Mouse (Mus musculus) liver, embryonic 16.5 days (tissue): ENCODE data around the gene Col13a1. TPM values are rescaled to one million over a fixed set of nuclear protein-coding genes. Genes with fewer than 3 reads are reported as not detected.

Source experiments
- ATAC-seq: fragments of 200-750 bp; cut with Nextera tagmentation; 2 replicates; pipeline ENCODE4 v1.8.0; 2017; ENCODE audit warnings: low read depth, mild to moderate bottlenecking, moderate number of reproducible peaks, moderate library complexity
- H3K27ac ChIP-seq: fragments of 300-500 bp; sonication (generic); 2 replicates; pipeline ENCODE4 v1.5.1; 2014; ENCODE audit warnings: mild to moderate bottlenecking, low read length
- H3K27me3 ChIP-seq: fragments of 300-500 bp; sonication (generic); 2 replicates; pipeline ENCODE4 v1.6.1; 2014; ENCODE audit warnings: low read depth, low read length, mixed read lengths; ENCODE audit not compliant: control insufficient read depth, insufficient read depth
- H3K36me3 ChIP-seq: fragments of 300-500 bp; sonication (generic); 2 replicates; pipeline ENCODE4 v1.6.1; 2014; ENCODE audit warnings: mild to moderate bottlenecking; ENCODE audit not compliant: control insufficient read depth, insufficient read depth
- H3K4me1 ChIP-seq: fragments of 300-500 bp; sonication (generic); 2 replicates; pipeline ENCODE4 v1.6.1; 2014; ENCODE audit warnings: low read depth, low read length, mixed read lengths; ENCODE audit not compliant: control insufficient read depth
- H3K4me2 ChIP-seq: fragments of 300-500 bp; sonication (generic); 2 replicates; pipeline ENCODE4 v1.6.1; 2014; ENCODE audit warnings: low read depth, low read length, mixed read lengths
- H3K4me3 ChIP-seq: fragments of 300-500 bp; sonication (generic); 2 replicates; pipeline ENCODE4 v1.5.1; 2014; ENCODE audit warnings: low read depth, mild to moderate bottlenecking, low read length
- H3K9ac ChIP-seq: fragments of 300-500 bp; sonication (generic); 2 replicates; pipeline ENCODE4 v1.6.1; 2014; ENCODE audit warnings: low read depth, low read length
- H3K9me3 ChIP-seq: fragments of 300-500 bp; sonication (generic); replicated peaks from 2 replicates; pipeline ENCODE4 v1.6.1; 2016; ENCODE audit warnings: low read length; ENCODE audit not compliant: control insufficient read depth
- WGBS: fragments of 180-500 bp; shearing (Covaris S2); extraction: QIAGEN DNeasy Blood & Tissue Kit; methylation state at CpG from one replicate; pipeline ENCODE4 v1.1.7; 2014; ENCODE audit not compliant: insufficient replicate concordance; 5-methylcytosine and 5-hydroxymethylcytosine counted together
- polyA plus RNA-seq: library from polyadenylated mRNA; unstranded; fragments of >200 nt; fragmentation: Nextera tagmentation; extraction: Ambion mirVana; gene quantifications from 2 replicates; pipeline ENCODE4 v1.2.1, GENCODE M21; 2015

Gene Col13a1
- polyA plus RNA-seq, 1 experiment from 2014 or later: 0.91 TPM

DNA sequence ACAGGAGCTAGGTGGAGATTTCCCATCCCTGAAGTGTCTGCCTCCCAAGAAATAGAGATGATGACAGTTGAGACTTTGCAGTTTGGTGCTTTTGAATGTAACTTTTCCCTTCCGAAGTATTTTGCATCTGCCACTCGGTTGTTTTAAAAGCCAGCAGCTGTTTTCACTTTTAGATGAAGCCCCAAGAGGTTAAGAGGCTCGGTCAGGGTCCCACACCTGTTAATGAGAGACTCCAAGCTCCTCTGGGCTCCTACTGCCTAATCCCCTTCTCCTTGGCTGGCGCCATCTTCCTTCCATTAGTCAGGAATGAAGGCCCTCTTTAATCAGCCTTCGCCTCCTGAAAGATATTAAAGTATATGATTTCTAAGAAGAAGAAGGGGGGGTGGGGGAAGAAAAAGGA lies 153.4 kb downstream of the Col13a1 start:
- no peak overlapping the region for H3K4me3 ChIP-seq
- no peak overlapping the region for H3K27ac ChIP-seq
- H3K4me2 ChIP-seq: no peak overlapping the region
- no peaks in the 10 kb centered on the region for H3K9me3 ChIP-seq
- ATAC-seq: no peak
- no peak overlapping the region for H3K9ac ChIP-seq
- H3K27me3 ChIP-seq: no peaks in the 10 kb centered on the region
- no peaks in the 10 kb centered on the region for H3K36me3 ChIP-seq
- 42% methylated on average over 5 of the region's 5 CpGs for WGBS
- no peaks in the 10 kb centered on the region for H3K4me1 ChIP-seq

DNA sequence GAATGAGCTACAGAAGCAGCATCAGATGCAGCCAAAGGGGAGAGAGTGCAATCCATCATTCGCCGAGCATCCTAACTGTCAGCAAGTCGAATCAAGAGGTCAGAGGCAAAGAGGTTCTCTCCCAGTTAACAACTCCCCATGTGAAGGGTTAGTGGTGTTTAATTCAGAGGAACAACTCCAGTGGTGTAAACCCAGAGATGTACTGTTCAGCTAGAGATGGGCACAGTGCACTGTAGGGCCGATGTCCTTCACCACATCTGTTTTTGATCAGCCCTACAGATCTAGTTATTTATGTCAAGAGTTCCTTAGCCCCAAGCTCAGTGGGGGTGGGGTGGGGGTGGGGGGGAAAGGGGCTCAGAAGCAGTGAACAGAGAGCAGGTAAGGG lies 155.2 kb downstream of the Col13a1 start:
- H3K36me3 ChIP-seq: no peaks in the 10 kb centered on the region
- H3K27me3 ChIP-seq: no peaks in the 10 kb centered on the region
- no peak overlapping the region for H3K27ac ChIP-seq
- no peaks in the 10 kb centered on the region for H3K4me1 ChIP-seq
- no peak overlapping the region for H3K4me2 ChIP-seq
- WGBS: 60% methylated on average over 4 of the region's 4 CpGs
- ATAC-seq: no peak
- no peak overlapping the region for H3K9ac ChIP-seq
- no peak overlapping the region for H3K4me3 ChIP-seq
- no peaks in the 10 kb centered on the region for H3K9me3 ChIP-seq

DNA sequence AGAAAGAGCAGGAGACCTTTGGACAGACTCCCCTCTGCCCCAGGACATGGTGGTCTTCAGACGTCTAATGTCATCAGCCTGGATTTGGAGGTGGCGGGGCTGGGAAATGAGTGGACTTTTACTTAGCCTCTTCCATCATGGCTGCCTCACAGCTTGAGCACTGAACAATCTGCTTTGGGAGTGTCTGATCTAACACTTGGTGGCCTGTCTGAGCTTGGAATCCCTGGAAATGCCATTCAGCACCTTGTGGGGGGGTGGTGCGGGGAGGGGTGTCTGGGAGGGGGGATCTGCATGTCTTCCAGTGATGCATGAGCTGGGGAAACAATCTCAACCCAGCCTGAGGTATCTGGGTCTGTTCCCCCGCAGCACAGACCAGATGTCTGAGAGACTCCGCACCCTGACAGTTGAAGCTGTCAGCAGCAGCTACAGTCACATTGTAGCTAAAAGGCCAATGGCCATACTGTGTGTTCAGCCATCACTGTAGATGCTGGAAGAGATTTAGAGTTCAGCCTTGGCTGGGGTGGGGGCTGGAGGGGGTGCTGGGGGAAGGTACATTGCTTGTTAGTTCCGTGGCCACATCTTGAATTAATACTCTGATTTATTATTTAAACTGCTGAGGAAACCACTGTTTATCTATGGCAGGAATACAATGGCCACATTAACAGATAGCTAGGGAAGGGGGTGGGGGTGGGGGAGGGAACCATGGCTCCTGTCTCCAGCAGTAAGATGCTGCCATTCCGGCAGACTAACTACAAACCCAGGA lies 155.8 kb downstream of the Col13a1 start:
- Histone ChIP-seq H3K9me3 (no peaks in the 10 kb centered on the region), H3K4me2 (no peak overlapping the region), H3K27me3 (no peaks in the 10 kb centered on the region), H3K4me3 (no peak overlapping the region), H3K36me3 (no peaks in the 10 kb centered on the region), H3K27ac (no peak overlapping the region), H3K9ac (no peak overlapping the region), H3K4me1 (no peaks in the 10 kb centered on the region)
- WGBS: 52% methylated on average over 7 of the region's 7 CpGs
- ATAC-seq: no peak

DNA sequence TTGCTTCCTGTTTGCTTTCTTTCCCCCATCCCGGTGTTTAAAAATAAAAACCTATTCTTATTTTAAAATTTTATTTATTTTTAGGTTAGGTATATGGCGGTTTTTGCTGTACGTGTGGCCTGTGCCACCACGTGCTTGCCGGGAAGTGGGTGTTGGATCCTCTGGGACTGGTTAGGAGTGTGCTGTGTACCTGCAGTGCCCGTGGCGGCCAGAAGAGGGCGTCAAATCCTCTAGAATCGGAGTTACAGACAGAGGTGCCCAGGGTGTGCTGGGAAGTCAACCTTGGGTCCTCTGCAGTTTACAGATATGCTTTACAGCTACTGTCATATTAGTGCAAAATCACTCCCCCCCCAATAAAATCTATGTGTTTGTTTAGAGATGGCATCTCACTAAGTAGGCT lies 158.9 kb downstream of the Col13a1 start:
- Histone ChIP-seq H3K9me3 (no peaks in the 10 kb centered on the region), H3K27ac (no peak overlapping the region), H3K4me1 (no peaks in the 10 kb centered on the region), H3K4me2 (no peak overlapping the region), H3K27me3 (no peaks in the 10 kb centered on the region), H3K36me3 (no peaks in the 10 kb centered on the region), H3K9ac (no peak overlapping the region), H3K4me3 (no peak overlapping the region)
- ATAC-seq: no peak
- 41% methylated on average over 9 of the region's 9 CpGs for WGBS

DNA sequence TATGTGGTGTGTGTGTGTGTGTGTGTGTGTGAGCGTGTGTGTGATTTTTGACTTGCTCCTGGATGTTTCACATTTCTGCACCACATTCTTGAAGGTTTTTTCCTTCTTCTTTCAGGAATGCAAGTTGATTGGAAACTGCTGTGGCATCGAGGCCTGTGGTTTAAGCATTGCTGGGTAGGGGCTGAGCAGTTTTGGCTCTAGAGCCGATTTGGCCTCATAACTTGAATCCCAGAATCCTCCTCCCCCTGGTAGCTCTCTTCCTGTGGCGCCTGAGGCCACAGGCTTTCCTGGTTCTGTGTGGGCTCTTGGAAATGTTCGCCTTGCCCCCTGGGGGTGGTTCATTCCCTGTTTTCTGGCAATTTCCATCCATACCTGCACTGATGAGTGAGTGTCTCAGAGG lies 166.9 kb downstream of the Col13a1 start:
- Histone ChIP-seq H3K9ac (no peak overlapping the region), H3K4me1 (no peaks in the 10 kb centered on the region), H3K9me3 (no peaks in the 10 kb centered on the region), H3K4me2 (no peak overlapping the region), H3K27ac (no peak overlapping the region), H3K4me3 (no peak overlapping the region), H3K36me3 (no peaks in the 10 kb centered on the region), H3K27me3 (no peaks in the 10 kb centered on the region)
- WGBS: 47% methylated on average over 5 of the region's 5 CpGs
- ATAC-seq: no peak

DNA sequence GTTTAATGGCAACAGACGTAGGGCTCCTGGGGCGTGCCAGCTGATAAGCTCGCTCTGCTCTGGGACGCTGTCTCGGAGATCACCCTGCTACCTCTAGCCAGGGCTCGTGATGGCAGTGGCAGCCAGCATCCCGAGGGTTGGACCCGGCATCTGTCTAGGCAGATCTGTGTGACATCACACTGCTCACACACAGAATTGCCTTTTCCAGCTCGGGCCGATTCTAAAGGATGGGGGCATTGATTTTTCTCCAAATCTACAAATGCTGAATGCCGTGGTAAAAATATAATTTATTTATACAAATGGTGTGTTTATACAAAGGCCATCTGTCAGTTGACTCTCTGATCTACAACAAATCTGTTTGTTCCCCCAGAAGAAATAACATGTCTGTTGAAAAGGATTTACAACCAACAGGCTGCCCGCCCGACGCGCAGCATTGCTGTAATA lies 180.8 kb downstream of the Col13a1 start:
- no peak overlapping the region for H3K4me2 ChIP-seq

DNA sequence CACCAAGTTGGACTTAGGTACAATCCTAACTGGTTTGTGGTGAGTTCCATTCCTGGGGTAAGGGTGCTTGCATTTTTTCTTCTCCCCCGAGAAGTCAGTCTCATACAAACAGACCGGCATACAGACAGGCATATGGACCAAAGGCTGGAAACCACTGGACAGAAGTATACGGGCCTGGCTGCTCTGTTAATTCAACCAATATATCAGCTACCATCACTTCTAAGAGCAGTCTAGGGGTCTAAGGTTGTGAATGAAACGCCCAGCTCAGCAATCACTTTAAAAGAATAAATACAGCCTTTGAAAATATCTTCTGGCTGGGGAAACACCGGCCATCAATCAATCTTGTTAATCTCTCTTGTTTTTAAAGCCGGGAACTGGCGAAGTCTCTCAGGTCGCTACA lies 183.4 kb downstream of the Col13a1 start:
- Histone ChIP-seq H3K27me3 (no peaks in the 10 kb centered on the region), H3K4me2 (no peak overlapping the region), H3K9me3 (no peaks in the 10 kb centered on the region), H3K36me3 (no peaks in the 10 kb centered on the region), H3K4me1 (no peaks in the 10 kb centered on the region), H3K4me3 (no peak overlapping the region), H3K27ac (no peak overlapping the region), H3K9ac (no peak overlapping the region)
- 32% methylated on average over 8 of the region's 8 CpGs for WGBS
- ATAC-seq: no peak

More for the DNA sequence above, 180.8 kb downstream of the Col13a1 start:
- Histone ChIP-seq H3K9ac (no peak overlapping the region), H3K9me3 (no peaks in the 10 kb centered on the region), H3K4me1 (no peaks in the 10 kb centered on the region), H3K27ac (no peak overlapping the region), H3K4me3 (no peak overlapping the region), H3K27me3 (no peaks in the 10 kb centered on the region), H3K36me3 (no peaks in the 10 kb centered on the region)
- no peak for ATAC-seq
- 74% methylated on average over 15 of the region's 15 CpGs for WGBS

DNA sequence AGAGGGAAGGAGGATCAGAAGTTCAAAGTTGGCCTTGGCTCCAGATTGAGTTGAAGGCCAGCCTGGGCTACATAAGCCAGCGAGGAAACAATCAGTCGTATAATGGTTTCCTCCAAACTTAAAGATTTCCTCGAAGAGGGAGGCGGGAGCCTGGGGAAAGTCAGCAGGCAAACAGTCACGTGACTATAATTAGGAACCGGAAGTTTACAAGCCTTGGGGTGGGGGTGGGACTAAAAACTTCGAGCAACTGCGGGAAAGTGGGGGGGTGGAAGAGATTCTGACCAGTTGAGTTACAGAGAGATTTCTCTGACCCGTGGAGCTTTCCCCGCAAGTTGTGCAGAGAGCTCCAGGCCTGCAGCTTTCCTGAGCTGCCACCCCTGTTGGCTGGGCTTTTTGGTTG lies 183.9 kb downstream of the Col13a1 start:
- H3K36me3 ChIP-seq: no peaks in the 10 kb centered on the region
- no peak overlapping the region for H3K4me3 ChIP-seq
- H3K4me2 ChIP-seq: no peak overlapping the region
- no peaks in the 10 kb centered on the region for H3K4me1 ChIP-seq
- no peak overlapping the region for H3K27ac ChIP-seq
- H3K9me3 ChIP-seq: no peaks in the 10 kb centered on the region
- no peak overlapping the region for H3K9ac ChIP-seq
- WGBS: 34% methylated on average over 10 of the region's 10 CpGs
- H3K27me3 ChIP-seq: no peaks in the 10 kb centered on the region
- ATAC-seq: no peak

DNA sequence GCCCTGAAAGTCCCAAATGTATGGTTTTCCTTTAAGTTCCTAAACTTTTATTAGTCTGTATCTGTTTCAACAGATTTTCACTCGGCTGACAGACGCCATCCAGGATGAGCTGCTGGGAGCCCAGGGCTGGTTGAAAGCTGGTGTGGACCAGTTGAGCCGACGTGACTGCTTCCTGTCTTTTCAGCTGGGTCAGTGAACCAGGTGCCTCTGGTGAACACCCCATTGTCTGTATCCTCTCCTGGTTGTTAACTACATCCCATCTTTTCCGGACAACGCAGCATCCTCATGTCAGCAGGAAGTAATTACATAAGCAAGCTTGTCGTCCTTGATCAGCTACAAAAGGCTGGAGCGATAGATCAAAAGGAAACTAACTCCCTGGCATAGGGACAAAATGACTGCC lies 185.9 kb downstream of the Col13a1 start:
- Histone ChIP-seq H3K9me3 (no peaks in the 10 kb centered on the region), H3K27me3 (no peaks in the 10 kb centered on the region), H3K36me3 (no peaks in the 10 kb centered on the region), H3K27ac (no peak overlapping the region), H3K4me1 (no peaks in the 10 kb centered on the region), H3K9ac (no peak overlapping the region), H3K4me3 (no peak overlapping the region), H3K4me2 (no peak overlapping the region)
- ATAC-seq: no peak
- 35% methylated on average over 8 of the region's 8 CpGs for WGBS
